Mouse (Mus musculus): ENCODE measurements around the gene Klf7. TPM values are rescaled to one million over a fixed set of nuclear protein-coding genes. Genes with fewer than 3 reads are reported as not detected.

Gene Klf7
- total RNA-seq, 1 experiment: 10.8 TPM

GRCm38 (mm10) chr1:64040061-64040686, 81.9 kb downstream of the Klf7 start:
- Histone ChIP-seq H3K4me1 (ENCODE audit: control insufficient read depth in 2 of 2, insufficient read depth in 2 of 2, low read length in 2 of 2, poor library complexity in 1 of 2) (no peaks in the 10 kb centered on the region), H3K4me3 (ENCODE audit: insufficient read depth in 1 of 2, low read depth in 1 of 2, low read length in 2 of 2, poor library complexity in 1 of 2, severe bottlenecking in 1 of 2) (no peak overlapping the region), H3K9me3 (ENCODE audit: control insufficient read depth, insufficient read depth, low read depth, low read length) (no peaks in the 10 kb centered on the region), H3K27ac (ENCODE audit: insufficient read depth, low read depth, low read length, poor library complexity, severe bottlenecking) (no peak overlapping the region), H3K36me3 (ENCODE audit: control insufficient read depth, insufficient read depth, low read length, poor library complexity, severe bottlenecking) (peaks cover 3% of the 10 kb centered on the region; the same call in 1 of the 2 replicates), H3K9ac (ENCODE audit: insufficient read depth, low read depth, low read length, poor library complexity, severe bottlenecking) (no peak overlapping the region)
- DNase-seq (ENCODE audit: low read depth, low spot score): no peak
- in situ Hi-C loops (cut with MboI; ENCODE audit: low sequenced_read_pairs in 2 of 2, unreplicated experiment in 2 of 2): no loop called here
- TF ChIP-seq ZC3H11A (IDR thresholded peaks at IDR 0.05; ENCODE audit: borderline replicate concordance, low read depth, low read length) (no peak), MAFK (IDR thresholded peaks at IDR 0.05; ENCODE audit: insufficient read depth, low read depth, low read length) (no peak), HCFC1 (IDR thresholded peaks at IDR 0.05; ENCODE audit: borderline replicate concordance, insufficient read depth, low read length) (no peak), ZNF384 (IDR thresholded peaks at IDR 0.05; ENCODE audit: low read depth, low read length) (no peak), CHD2 (IDR thresholded peaks at IDR 0.05; ENCODE audit: low read depth, low read length) (no peak)

GRCm38 (mm10) chr1:64038343-64038742, 83.7 kb downstream of the Klf7 start:
- in situ Hi-C loops (cut with MboI; ENCODE audit: low sequenced_read_pairs in 2 of 2, unreplicated experiment in 2 of 2): no loop called here
- Histone ChIP-seq H3K9me3 (ENCODE audit: control insufficient read depth, insufficient read depth, low read depth, low read length) (no peaks in the 10 kb centered on the region), H3K36me3 (ENCODE audit: control insufficient read depth, insufficient read depth, low read length, poor library complexity, severe bottlenecking) (peaks cover 3% of the 10 kb centered on the region; the same call in 1 of the 2 replicates), H3K4me3 (ENCODE audit: insufficient read depth in 1 of 2, low read depth in 1 of 2, low read length in 2 of 2, poor library complexity in 1 of 2, severe bottlenecking in 1 of 2) (no peak overlapping the region), H3K27ac (ENCODE audit: insufficient read depth, low read depth, low read length, poor library complexity, severe bottlenecking) (no peak overlapping the region), H3K4me1 (ENCODE audit: control insufficient read depth in 2 of 2, insufficient read depth in 2 of 2, low read length in 2 of 2, poor library complexity in 1 of 2) (no peaks in the 10 kb centered on the region), H3K9ac (ENCODE audit: insufficient read depth, low read depth, low read length, poor library complexity, severe bottlenecking) (no peak overlapping the region)
- no peak for TF ChIP-seq ZNF384 (IDR thresholded peaks at IDR 0.05; ENCODE audit: low read depth, low read length)
- TF ChIP-seq HCFC1 (IDR thresholded peaks at IDR 0.05; ENCODE audit: borderline replicate concordance, insufficient read depth, low read length): no peak
- no peak for DNase-seq (ENCODE audit: low read depth, low spot score)

GRCm38 (mm10) chr1:64037800-64038199, 84.3 kb downstream of the Klf7 start:
- DNase-seq (ENCODE audit: low read depth, low spot score): no peak
- H3K36me3 ChIP-seq (ENCODE audit: control insufficient read depth, insufficient read depth, low read length, poor library complexity, severe bottlenecking): peaks cover 3% of the 10 kb centered on the region; the same call in 1 of the 2 replicates
- in situ Hi-C loops (cut with MboI; ENCODE audit: low sequenced_read_pairs in 2 of 2, unreplicated experiment in 2 of 2): no loop called here
- H3K27ac ChIP-seq (ENCODE audit: insufficient read depth, low read depth, low read length, poor library complexity, severe bottlenecking): no peak overlapping the region
- H3K4me3 ChIP-seq (ENCODE audit: insufficient read depth in 1 of 2, low read depth in 1 of 2, low read length in 2 of 2, poor library complexity in 1 of 2, severe bottlenecking in 1 of 2): no peak overlapping the region
- H3K9ac ChIP-seq (ENCODE audit: insufficient read depth, low read depth, low read length, poor library complexity, severe bottlenecking): no peak overlapping the region
- no peaks in the 10 kb centered on the region for H3K4me1 ChIP-seq (ENCODE audit: control insufficient read depth in 2 of 2, insufficient read depth in 2 of 2, low read length in 2 of 2, poor library complexity in 1 of 2)
- H3K9me3 ChIP-seq (ENCODE audit: control insufficient read depth, insufficient read depth, low read depth, low read length): no peaks in the 10 kb centered on the region
- TF ChIP-seq HCFC1 (IDR thresholded peaks at IDR 0.05; ENCODE audit: borderline replicate concordance, insufficient read depth, low read length): no peak
- no peak for TF ChIP-seq ZNF384 (IDR thresholded peaks at IDR 0.05; ENCODE audit: low read depth, low read length)
- no peak for TF ChIP-seq MAFK (IDR thresholded peaks at IDR 0.05; ENCODE audit: insufficient read depth, low read depth, low read length)
- no peak for TF ChIP-seq CHD2 (IDR thresholded peaks at IDR 0.05; ENCODE audit: low read depth, low read length)
- TF ChIP-seq ZC3H11A (IDR thresholded peaks at IDR 0.05; ENCODE audit: borderline replicate concordance, low read depth, low read length): no peak

GRCm38 (mm10) chr1:64036881-64037452, 85.1 kb downstream of the Klf7 start:
- Histone ChIP-seq H3K4me1 (ENCODE audit: control insufficient read depth in 2 of 2, insufficient read depth in 2 of 2, low read length in 2 of 2, poor library complexity in 1 of 2) (no peaks in the 10 kb centered on the region), H3K36me3 (ENCODE audit: control insufficient read depth, insufficient read depth, low read length, poor library complexity, severe bottlenecking) (no peaks in the 10 kb centered on the region; the same call in 1 of the 2 replicates), H3K9ac (ENCODE audit: insufficient read depth, low read depth, low read length, poor library complexity, severe bottlenecking) (no peak overlapping the region), H3K9me3 (ENCODE audit: control insufficient read depth, insufficient read depth, low read depth, low read length) (no peaks in the 10 kb centered on the region), H3K27ac (ENCODE audit: insufficient read depth, low read depth, low read length, poor library complexity, severe bottlenecking) (no peak overlapping the region), H3K4me3 (ENCODE audit: insufficient read depth in 1 of 2, low read depth in 1 of 2, low read length in 2 of 2, poor library complexity in 1 of 2, severe bottlenecking in 1 of 2) (no peak overlapping the region)
- TF ChIP-seq ZNF384 (IDR thresholded peaks at IDR 0.05; ENCODE audit: low read depth, low read length): no peak
- TF ChIP-seq ZC3H11A (IDR thresholded peaks at IDR 0.05; ENCODE audit: borderline replicate concordance, low read depth, low read length): no peak
- TF ChIP-seq HCFC1 (IDR thresholded peaks at IDR 0.05; ENCODE audit: borderline replicate concordance, insufficient read depth, low read length): no peak
- TF ChIP-seq MAFK (IDR thresholded peaks at IDR 0.05; ENCODE audit: insufficient read depth, low read depth, low read length): no peak
- TF ChIP-seq CHD2 (IDR thresholded peaks at IDR 0.05; ENCODE audit: low read depth, low read length): no peak
- in situ Hi-C loops (cut with MboI; ENCODE audit: low sequenced_read_pairs in 2 of 2, unreplicated experiment in 2 of 2): no loop called here
- DNase-seq (ENCODE audit: low read depth, low spot score): no peak

Data from ES-E14 (cell line).